Mouse (Mus musculus): ENCODE data around the gene Cracr2b. TPM values are rescaled to one million over a fixed set of nuclear protein-coding genes. Genes with fewer than 3 reads are reported as not detected.

Gene Cracr2b
- polyA plus RNA-seq (2012) = 0.09 TPM in 1 of 2 replicates, not detected in the other

DNA sequence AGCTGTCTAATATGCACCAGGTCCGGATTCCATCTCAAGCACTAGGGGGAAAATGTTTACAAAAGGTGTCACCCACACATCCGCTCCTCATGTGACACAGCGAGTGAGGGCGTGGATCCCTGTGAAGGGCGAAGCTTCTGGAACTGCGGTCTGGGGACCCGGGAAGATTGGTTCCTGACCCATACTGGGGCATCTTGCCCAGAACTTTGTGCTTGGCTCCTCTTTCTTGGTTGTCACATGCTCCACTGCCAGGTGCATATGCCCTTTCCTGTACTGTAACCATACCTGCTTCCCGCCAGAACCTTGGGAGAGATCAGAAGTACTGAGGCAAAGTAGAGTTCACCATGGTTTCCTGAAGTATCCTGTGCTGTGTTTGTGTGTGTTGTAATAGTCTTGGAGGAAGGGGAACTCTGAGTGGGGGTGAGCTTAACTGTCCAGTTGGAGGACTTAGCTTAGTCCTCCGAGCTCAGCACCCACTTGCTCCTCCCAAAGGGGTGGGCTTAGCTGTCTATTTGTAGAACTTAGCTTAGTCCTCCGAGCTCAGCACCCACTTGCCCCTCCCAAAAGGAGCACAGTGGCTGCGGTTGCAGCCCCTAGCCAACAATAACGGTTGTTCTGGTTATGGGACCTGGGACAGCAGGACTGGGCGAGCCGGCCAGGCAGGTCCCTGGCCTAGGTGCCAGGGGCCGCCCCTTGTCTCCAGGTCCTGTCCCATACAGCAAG lies at the start of gene Cracr2b:
TSS of gene Cracr2b (plus strand) at position 704 of the 723 bp plus-strand sequence.
- TF ChIP-seq GATA1 (IDR thresholded peaks at IDR 0.05; ENCODE audit: low read length) = no peak

DNA sequence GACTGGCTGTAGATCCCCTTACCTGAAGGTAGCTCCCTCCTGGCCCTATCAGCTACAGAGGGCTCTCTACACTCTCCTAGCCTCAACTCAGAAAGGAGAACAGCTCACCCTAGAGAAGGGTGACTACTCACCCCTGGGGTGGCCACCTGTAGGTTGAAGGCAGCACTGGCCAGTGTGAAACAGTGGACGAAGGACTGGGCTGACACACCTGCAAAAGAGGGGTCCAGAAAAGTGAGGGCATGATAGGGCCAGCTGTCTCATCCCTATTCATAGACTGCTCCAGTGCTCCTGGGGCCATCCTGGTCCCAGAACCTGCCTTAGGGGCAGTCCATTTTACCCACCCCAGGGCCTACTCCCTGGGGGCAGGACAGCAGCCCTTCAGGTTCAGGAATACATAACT lies 49.2 kb upstream of the Cracr2b start:
- TF ChIP-seq GATA1 (IDR thresholded peaks at IDR 0.05; ENCODE audit: low read length) = no peak

DNA sequence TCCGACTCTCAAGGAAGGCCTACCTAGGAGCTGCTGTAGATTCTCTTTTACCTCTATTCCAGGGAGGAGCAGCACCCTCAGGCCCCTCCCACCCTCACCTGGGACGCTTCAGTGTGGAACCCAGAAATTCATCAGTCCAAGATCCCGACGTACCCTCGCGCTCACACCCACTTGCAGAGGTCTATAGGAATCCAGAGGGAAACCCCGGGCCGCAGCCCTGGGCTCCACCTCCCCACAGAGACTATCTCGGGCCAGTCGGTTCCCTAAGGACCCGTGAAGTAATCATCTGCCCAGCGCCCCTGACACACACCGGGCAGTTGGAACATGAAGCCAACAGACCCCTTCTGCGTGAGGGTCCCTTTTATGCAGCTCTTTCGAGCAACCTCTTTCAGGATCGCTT lies 47.6 kb upstream of the Cracr2b start:
- no peak for TF ChIP-seq GATA1 (IDR thresholded peaks at IDR 0.05; ENCODE audit: low read length)

DNA sequence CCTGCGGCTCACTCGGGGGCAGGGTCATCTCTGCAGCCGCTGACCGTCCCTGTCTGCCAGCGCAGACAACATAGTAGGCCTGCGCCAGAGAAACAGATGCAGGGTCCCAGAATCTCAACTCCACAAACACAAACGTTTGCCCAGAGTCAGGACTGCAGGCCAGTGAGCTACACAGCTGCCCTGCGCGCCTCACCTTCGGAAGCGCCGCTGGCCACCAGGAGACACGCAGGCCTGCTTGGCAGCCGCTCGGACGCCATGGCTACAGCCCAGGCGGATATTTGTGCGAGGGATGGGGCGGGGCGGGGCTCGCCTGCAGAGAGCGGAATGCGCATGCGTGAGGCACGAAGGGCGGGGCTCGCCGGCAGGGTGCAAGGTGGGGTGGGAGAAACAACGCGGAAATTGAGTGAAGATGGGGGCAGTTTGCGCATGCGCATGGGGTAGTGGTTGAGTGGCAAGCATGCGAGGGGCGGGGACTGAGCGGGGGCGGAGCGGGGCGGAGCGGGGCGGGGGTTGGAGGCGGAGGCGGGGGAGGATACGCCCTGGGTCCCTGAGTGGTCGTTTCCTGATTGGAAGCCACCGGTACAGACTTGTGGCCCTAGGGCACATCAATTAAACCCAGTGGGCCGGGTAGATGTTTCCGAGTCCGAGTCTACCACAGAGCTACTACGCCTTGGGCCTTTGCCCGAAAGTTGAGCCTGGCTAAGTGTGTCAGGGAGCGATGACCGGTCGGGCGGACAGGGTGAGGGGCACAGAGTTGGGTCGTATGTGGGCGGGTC lies 46.9 kb upstream of the Cracr2b start, which contains the start of gene Gatd1:
TSS of gene Gatd1 (minus strand) at position 328 of the 776 bp plus-strand sequence.
- no peak for TF ChIP-seq GATA1 (IDR thresholded peaks at IDR 0.05; ENCODE audit: low read length)

DNA sequence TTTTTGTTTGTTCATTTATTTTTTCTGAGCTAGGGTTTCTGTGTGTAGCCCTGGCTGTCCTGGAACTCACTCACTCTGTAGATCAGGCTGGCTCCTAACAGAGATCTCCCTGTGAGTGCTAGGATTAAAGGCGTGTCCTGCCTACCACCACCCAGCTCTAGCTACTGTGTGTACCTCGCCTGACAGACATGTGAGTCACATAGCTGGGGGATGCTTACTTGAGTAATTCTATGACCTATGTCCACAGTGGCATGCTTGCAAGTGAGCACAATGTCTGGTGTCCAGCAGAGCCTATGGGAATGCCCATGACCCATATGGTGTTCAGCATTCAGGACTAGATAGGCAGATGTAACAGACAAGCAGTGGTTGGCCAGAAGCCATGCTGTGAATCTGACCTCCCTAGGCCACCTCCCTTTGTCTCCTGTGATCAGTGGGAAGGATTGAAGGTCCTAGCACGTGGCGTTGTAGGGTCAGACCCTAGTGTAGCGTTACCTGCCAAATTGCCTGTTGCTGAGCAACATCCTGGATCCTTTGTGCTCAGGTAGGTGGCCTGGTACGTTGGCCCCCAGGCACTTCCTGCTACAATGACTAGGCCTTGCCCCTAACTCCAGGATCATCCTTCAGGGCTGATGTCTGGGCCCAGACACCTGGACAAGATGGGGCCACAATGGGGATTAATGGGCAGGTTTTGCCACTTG lies 44.6 kb upstream of the Cracr2b start:
- no peak for TF ChIP-seq GATA1 (IDR thresholded peaks at IDR 0.05; ENCODE audit: low read length)

DNA sequence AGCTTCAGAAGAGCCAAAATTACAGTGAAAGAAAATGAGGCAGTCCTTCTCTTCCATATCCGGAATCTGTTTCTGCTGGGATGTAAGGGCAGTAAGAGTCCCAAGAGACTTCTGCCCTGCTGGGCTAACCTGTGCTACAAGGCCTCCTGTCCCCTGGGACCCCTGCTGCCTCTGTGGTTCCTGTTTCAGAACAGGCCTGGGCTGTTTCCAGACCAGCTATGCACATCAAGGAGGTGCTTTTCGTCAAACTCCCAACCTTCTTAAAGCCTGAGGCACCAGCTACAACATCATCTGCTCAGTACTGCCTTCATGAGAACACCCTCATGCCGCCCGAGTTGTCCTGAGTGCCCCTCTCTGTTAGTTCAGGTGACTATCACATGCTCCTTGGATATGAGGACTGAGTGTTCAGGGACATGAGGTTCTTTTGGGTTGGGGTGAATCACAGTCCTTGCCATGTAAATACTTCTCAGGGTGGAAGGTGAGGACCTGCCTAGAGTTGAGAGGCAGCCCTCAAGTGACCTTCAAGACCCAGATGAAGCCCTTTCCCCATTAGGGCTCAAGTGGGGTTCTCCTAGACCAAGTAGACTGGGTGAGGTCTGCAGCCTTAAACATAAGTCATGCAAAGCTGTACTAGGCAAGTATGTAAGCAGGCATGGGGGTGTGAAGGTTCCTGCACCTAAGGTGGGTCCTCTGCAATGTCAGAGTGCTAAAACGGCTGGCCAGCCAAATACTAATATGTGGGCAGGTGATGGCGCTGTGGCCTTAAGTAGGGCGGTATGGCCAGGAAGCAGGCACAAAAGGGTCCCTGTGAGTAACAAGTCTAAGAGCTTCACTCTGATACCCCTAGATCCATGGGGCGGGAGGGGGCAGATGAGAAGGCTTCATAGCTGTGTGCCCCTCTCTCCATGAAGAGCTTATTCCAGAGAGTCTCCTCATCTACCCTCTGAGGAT lies 42.9 kb upstream of the Cracr2b start:
- no peak for TF ChIP-seq GATA1 (IDR thresholded peaks at IDR 0.05; ENCODE audit: low read length)

DNA sequence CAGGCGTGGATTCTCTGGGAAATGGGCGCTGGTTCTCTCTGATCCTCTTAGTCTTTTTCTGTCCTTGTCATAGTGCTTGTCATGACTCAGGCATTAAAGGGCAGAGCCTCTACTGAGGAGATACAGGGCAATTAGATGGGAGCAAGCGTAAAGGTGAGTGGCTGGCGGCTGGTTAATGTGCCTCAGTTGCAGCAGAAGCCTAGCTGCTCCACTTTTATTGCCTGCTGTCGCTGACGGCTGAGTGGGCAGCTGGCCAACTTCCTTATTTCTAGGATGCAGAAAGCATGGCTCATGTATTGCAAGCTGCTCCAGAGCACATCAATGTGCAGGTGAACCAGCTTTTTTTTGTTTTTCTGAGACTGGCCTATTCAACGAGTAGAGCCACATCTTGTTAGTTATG lies 41.9 kb upstream of the Cracr2b start:
- TF ChIP-seq GATA1 (IDR thresholded peaks at IDR 0.05; ENCODE audit: low read length) = no peak

DNA sequence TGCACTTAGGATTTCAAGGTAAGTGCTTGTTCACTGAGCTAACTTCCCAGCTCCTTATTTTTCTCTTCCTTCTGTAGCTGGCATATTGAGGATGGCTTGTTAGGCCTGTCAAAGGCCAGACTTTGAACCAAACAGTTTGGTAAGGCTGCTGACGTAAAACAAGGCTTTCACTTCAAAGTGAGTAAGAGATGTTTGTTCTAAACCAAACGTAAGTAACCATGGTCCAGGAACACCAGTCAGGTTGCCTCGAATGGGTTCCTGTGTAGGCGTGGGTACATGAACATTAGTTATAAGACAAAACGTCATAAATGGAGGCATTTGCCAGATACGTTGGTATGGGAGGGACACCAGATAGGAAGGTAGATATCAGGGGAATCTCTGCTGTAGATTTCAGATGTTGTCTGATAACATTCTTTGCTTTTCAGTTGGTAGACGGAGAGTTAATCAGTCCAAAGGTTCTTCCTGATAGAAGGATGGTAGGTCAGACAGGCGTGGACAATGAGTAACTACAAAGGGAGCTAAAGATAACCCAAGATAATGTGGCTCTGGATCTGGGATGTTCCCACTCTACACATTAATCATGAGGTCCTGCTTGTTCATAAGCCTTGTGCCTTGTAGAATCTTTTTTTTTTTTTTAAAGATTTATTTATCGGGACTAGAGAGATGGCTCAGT lies 40.7 kb upstream of the Cracr2b start:
- no peak for TF ChIP-seq GATA1 (IDR thresholded peaks at IDR 0.05; ENCODE audit: low read length)

DNA sequence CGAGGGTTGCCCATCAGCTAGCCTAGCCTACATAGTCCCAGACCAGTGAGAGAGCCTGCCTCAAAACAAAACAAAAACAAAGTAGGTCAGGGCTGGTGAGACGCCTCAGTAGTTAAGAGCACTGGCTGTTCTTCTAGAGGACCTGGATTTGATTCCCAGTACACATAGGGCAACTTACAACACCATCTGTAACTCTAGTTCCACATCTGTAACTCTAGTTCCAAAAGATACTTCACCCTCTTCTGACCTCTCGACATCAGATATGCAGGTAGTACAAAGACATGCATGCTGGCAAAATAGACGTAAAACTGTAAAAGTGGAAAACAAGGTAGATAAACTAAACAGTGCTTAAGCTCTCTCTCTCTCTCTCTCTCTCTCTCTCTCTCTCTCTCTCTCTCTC lies 37.1 kb upstream of the Cracr2b start:
- TF ChIP-seq GATA1 (IDR thresholded peaks at IDR 0.05; ENCODE audit: low read length) = no peak

DNA sequence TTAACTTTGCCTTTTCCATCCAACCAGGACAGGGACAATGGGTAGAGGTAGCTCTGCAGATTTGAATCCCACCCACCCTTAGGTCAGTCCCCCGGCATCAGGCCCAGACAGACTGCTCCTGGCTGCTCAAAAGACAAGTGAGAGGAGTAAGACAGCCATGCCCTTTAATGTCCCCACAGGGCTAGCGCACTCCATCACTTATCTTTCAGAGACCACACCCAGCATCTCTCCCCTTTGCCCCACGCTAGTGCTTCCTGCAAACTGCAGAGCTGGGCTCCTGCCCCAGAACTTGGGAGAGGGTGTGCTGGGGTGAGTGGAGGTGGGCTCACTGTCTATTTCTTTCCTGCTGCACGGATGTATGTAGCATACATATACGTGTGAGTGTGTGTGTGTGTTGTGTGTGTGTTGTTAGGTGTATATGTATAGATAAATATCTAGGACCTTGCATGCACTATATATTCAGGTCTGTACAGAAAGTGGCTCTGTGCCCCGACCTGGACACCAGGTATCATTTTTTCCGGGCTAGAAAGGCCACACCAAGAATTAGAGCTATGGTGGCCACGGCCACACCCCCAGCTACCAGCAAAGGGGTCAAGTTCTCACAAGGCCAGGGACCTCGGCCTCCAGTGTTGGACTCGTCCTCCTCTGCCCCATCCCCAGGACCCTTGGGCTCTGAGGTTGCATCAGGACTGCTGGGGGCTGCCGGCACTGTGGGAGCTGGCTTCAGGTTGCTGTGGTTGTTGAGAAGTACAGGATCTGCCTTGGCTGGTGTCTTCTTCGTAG lies 33.8 kb upstream of the Cracr2b start:
- TF ChIP-seq GATA1 (IDR thresholded peaks at IDR 0.05; ENCODE audit: low read length) = no peak

DNA sequence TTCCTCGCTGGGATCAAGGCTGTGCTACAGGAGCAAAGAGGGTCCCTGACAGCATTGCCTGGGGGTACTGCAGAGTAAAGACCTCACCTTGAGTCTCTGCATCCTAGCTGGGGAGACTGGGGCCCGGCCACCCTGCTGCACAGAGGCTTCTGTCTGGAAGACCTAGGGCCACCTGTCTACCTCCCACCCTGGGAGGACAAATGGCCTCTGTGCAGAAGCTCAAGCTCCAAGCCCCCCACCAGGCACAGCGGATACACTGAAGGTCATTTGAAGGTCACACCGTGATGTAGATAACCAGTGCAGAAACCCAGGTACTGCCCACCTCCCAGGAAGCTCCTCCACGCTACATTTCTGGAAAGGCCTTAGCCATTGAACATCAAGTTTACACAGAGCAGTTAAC lies 32.2 kb upstream of the Cracr2b start:
- TF ChIP-seq GATA1 (IDR thresholded peaks at IDR 0.05; ENCODE audit: low read length) = no peak

DNA sequence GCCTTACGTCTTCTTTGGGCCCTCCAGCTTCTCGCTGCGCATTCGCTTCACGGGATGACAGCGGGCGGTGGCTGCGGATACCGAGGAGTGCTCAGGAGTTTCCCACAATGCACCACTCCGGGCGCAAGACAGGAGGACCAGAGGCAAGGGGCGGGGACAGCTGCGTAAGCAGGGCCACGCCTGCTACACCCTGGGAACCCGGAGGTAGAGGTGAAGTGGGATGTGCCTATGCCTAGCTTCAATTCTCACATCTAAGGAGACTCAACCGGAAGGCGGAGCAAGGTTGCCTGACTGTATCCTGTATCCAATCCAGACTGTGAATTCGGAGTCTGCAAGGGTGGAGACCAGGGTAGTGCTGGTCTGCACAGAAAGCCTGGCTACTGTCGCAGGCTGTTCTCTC lies 31.6 kb upstream of the Cracr2b start, which contains the start of gene Cend1:
TSS of gene Cend1 (minus strand) at position 182 of the 400 bp plus-strand sequence.
- no peak for TF ChIP-seq GATA1 (IDR thresholded peaks at IDR 0.05; ENCODE audit: low read length)

DNA sequence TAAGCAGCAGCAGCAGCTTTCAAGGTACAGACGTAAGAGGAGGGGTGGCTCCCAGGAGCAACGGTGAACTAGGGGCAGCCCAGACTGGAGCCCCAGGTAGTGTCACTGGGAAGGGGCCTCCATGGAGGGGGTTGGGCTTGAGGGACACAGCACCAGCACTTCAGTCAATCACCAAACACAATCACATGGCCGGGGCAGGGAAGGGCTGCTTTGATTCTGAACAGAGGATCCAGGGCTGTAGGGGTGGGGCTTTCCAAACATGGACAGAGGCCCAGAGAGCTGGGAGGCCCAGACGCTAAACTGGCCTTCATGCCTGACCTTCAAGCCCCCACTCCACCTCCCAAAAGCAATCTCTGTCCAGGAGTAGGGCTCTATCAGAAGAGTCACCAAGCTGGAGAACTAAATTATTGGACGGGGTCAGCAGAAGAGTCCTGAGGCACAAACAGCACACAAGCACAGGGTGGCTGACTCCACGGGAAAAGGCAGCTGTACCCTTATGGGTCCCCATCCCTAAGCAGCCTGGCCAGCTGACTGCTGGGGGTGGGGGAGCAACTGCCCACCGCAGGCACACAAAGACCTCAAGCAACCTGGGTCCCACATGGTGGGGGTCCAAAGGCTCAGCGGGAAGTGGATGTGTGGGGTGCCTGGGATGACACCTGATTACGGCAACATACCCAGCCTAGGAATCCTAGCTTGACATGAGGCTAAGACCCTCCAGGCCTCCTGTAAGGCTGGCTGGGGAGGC lies 30.9 kb upstream of the Cracr2b start:
- TF ChIP-seq GATA1 (IDR thresholded peaks at IDR 0.05; ENCODE audit: low read length) = no peak
